Mouse (Mus musculus): ENCODE data around the gene Hist1h4h.

DNA sequence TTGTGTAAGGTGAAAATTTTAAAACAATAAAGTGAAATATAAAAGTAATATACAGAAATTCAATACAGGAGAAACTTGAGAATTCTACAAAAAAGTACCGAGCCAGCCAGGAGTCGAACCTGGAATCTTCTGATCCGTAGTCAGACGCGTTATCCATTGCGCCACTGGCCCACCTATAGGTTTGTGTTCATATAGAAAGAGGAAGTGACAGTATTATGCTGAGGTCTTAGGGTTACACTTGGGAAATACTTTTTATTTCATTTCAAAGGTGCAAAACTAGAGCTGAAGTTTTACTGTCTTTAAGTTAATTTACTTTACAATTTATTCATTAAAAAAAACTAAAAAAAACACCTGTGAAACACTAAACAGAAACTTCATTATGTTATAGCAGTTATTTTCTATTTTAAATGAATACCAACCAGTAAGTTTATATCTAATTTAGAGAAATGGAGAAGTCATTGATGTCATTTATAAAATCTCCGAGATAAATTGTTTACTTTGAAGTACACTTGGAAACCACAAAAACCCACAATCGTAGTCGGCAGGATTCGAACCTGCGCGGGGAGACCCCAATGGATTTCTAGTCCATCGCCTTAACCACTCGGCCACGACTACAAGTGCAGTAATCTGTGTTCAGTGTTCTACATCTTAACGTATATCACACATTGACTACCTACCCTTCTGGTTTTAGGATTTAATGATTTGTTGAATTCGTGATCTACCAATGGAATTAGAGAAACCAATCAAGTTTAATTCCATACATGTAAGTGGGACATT, 30.2 kb upstream of the Hist1h4h start:
- no peak for TF ChIP-seq CTCF (IDR thresholded peaks at IDR 0.05; ENCODE audit: low read depth)
- TF ChIP-seq EP300 (IDR thresholded peaks at IDR 0.05; ENCODE audit: low read depth), result no peak
